Mouse (Mus musculus): ENCODE measurements around the gene Zbtb21. TPM values are rescaled to one million over a fixed set of nuclear protein-coding genes. Genes with fewer than 3 reads are reported as not detected.
"Not testable (repeated sequence)": the region's sequence is repeated elsewhere in the genome, so short reads cannot be mapped to it uniquely, and the experiment has no call there.

Gene Zbtb21
- total RNA-seq, 2 experiments from 2014 or later = 1.7 to 38.0 TPM

- ATAC-seq (replicated peaks; ENCODE audit: low FRiP score, poor library complexity, severe bottlenecking) = no peak
These were observed 12.4 kb downstream of the Zbtb21 start for GRCm38 (mm10) chr16:97950061-97950460.

DNA sequence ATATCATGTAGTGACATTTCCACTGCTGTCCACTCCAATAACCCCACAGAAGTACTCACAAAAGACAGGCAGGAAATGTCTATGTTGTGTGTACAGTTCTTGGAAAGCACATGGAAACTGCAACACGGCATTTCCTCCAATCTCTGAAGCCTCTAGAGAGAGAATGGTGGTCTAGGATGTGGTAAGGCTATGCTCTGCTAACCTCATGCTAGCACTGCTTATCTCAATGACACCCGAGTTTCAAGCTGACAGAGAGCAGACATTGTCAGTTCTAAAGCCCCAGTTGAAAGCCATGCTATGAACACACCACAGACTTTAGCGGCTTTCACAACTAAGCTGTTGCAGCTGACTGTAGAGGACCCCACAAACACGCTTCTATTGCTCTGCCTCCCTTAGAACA, 13.6 kb downstream of the Zbtb21 start:
- ATAC-seq (replicated peaks; ENCODE audit: low FRiP score, poor library complexity, severe bottlenecking) = no peak

- ATAC-seq (replicated peaks; ENCODE audit: low FRiP score, poor library complexity, severe bottlenecking) = not testable (repeated sequence)
These were observed 15.4 kb downstream of the Zbtb21 start for GRCm38 (mm10) chr16:97946993-97947392.

GRCm38 (mm10) chr16:97941844-97942243, 20.6 kb downstream of the Zbtb21 start:
- no peak for ATAC-seq (replicated peaks; ENCODE audit: low FRiP score, poor library complexity, severe bottlenecking)

DNA sequence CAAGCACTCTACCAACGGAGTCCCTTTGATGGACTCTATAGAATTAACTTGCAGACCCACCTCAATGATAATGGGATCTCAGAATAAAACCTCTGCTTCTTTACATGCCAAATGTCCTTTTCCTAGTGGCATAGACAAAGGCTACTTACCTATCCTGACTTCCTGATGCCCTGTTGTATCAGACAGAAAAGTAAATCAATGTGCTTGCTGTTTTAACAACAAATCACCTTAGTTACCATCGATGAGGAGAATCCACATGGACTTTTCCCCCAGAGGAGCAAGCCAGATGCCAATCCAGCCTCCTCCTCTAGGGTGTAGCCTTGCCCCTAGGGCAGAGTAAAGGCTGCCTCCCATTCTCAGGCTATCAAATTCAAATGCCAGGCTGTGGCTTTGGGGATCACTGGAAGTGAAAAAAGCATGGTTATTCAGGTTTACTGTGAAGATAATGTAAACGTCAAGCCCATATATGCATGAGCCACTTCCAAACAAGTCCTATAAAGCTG, 21.9 kb downstream of the Zbtb21 start:
- ATAC-seq (replicated peaks; ENCODE audit: low FRiP score, poor library complexity, severe bottlenecking) = no peak

GRCm38 (mm10) chr16:97935815-97936214, 26.6 kb downstream of the Zbtb21 start:
- no peak for ATAC-seq (replicated peaks; ENCODE audit: low FRiP score, poor library complexity, severe bottlenecking)

GRCm38 (mm10) chr16:97930231-97930630, 32.2 kb downstream of the Zbtb21 start:
- ATAC-seq (replicated peaks; ENCODE audit: low FRiP score, poor library complexity, severe bottlenecking) = no peak

DNA sequence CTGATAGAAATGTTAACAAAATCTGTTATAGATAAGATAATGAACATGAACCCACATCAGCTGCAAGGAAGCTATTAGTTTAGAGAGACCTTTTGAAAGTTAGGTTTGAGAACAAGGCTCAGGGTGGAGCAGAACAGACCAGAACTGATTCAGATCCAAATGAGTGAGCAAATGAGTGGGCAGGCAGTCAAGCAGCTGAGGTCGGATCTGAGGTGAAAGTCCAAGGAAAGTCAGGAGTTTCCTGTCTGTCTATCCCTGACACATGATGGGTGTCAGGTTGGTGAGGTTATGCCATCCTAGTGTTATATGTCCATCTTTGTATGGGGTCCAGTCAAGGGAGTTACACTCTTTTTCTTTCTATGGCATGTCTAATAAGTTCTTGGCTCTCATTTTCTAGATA, 32.9 kb downstream of the Zbtb21 start:
- ATAC-seq (replicated peaks; ENCODE audit: low FRiP score, poor library complexity, severe bottlenecking) = no peak

GRCm38 (mm10) chr16:97927331-97927938, 35.0 kb downstream of the Zbtb21 start:
- ATAC-seq (replicated peaks; ENCODE audit: low FRiP score, poor library complexity, severe bottlenecking) = no peak

DNA sequence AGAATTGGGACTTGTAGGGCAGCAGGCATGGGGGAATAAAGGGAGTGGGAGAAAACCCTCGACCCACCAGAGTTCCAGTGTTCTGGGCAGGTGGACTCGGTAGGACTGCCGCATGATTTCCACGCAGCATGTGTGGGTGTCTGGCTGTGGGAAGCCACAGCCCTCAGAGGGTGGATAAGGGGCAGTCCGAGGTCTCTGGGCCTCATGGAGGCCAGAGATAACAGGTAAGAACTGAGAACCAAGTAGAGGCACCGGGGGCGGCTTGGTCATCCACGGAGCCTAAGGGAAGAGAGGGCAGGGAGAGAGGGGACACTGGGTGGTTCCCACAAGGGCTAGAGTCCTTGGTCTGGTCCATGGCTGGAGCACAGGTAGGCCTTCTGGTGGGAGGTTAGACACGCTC, 36.0 kb downstream of the Zbtb21 start:
- ATAC-seq (replicated peaks; ENCODE audit: low FRiP score, poor library complexity, severe bottlenecking) = no peak

DNA sequence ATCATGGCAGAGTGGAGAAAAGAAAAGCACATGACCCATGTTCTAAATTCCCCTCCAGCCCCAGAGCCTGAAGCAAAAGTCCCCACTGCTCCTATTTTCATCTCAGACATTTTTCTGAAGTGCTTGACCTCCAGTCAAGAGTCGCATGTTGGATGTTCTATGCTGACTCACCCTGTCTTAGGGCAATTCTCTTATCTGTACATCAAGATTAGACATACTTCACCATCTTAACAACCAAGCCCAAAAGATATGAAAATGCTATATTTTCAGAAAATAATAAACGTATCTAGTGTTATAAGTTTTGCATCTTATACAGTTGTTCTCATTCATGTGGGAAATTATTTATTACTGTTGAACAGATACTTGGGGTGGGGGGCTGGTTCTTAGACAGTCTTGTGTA, 36.7 kb downstream of the Zbtb21 start:
- no peak for ATAC-seq (replicated peaks; ENCODE audit: low FRiP score, poor library complexity, severe bottlenecking)

- ATAC-seq (replicated peaks; ENCODE audit: low FRiP score, poor library complexity, severe bottlenecking) = no peak
These were observed 38.7 kb downstream of the Zbtb21 start for GRCm38 (mm10) chr16:97923700-97924099.

DNA sequence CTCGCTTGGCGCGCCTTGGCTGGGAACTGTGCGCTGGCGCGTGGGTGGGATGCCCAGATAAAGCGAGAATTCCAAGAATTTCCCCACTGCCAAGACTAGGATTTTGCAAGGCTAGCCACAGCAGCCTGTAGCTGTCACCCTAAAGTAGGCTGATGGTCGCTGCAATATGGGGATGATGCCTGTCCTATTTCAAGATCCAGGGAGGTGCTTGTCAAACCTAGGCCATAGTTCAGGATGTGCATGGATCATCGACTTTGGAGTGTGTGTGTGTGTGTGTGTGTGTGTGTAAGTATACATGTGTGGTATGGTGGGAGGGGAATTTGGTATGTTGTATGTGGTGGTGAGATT, 39.7 kb downstream of the Zbtb21 start:
- no peak for ATAC-seq (replicated peaks; ENCODE audit: low FRiP score, poor library complexity, severe bottlenecking)

DNA sequence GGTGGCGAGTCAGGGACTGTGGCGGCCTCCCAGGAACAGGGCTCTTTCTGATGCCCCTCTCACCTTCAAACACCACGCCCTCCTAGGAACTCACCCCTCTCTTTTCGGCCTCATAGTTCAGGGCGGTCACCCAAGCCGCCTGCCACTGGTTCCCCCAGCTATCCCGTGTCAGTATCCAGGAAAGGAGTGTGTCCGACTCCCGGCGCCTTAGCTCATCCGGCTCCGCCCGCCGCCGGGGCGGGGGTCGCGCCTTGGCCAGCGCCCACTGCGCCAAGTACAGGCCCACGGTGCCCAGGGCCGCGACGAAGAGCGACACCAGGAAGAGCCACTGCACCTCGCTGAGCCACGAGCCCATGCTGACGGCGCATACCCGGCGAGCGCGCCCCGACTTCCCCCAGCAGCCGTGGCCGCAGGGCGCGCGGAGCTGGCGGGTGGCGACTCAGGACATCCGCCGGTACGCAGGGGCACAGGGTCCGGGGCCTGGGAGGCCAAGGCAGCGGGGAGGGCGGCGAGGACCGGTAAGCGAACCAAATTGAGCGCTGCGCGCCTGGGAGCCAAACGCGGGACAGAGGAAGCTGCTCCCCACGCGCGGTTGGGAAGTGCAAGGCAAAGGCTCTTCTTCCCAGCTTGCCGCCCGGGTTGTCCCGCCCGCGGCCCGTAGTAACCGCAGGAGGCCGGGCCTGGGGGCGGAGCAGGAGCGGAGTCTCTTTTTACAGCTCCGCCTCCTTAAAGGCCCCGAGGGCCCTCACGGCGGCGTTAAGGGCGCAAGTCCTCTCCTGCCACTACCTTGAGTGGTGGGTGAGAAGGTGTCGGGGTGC, 40.3 kb downstream of the Zbtb21 start:
- ATAC-seq (replicated peaks; ENCODE audit: low FRiP score, poor library complexity, severe bottlenecking) = peak; percentile 95

GRCm38 (mm10) chr16:97920621-97921020, 41.8 kb downstream of the Zbtb21 start:
- no peak for ATAC-seq (replicated peaks; ENCODE audit: low FRiP score, poor library complexity, severe bottlenecking)

GRCm38 (mm10) chr16:97919793-97920192, 42.6 kb downstream of the Zbtb21 start:
- no peak for ATAC-seq (replicated peaks; ENCODE audit: low FRiP score, poor library complexity, severe bottlenecking)

DNA sequence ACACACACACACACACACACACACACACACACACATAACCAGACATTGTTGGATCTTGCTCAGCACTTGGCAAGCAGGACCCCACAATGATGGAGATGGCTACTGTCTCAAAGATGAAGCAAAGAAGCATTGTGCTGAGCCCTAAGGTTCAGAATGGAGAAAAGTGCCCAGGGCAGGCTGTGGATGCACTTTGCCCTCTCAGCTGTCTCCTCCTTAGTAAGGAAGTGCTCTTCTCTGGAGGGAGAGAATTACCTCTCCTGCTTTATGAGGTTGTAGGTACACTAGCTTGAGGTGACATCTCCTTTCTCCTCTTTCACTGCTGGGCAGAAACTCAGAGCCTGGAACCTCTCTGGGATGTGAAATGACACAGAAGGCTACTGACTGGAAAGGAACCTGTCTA, 49.5 kb downstream of the Zbtb21 start:
- ATAC-seq (replicated peaks; ENCODE audit: low FRiP score, poor library complexity, severe bottlenecking) = no peak

GRCm38 (mm10) chr16:97909356-97909755, 53.1 kb downstream of the Zbtb21 start:
- ATAC-seq (replicated peaks; ENCODE audit: low FRiP score, poor library complexity, severe bottlenecking) = peak; percentile 30; the same call in 1 of the 2 replicates

DNA sequence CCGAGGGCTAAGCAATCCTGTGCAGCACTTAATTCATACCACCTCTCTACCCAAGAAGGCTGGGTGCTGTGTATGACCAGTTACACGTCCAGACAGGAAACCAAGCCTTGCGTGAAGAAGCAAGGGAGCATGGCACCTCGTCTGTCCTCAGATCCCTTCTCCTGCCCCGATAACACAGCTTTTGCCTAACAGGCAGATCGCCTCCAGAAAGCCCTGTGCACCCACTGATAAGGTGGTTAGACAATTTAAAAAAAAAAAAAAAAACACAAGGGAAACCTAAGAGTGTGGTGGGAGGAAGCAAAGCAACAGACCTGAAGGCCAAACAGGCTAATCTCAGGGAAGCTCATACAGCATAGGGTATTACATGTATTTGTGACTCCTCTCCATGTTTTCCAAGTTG, 54.9 kb downstream of the Zbtb21 start:
- peak; percentile 78 for ATAC-seq (replicated peaks; ENCODE audit: low FRiP score, poor library complexity, severe bottlenecking)

DNA sequence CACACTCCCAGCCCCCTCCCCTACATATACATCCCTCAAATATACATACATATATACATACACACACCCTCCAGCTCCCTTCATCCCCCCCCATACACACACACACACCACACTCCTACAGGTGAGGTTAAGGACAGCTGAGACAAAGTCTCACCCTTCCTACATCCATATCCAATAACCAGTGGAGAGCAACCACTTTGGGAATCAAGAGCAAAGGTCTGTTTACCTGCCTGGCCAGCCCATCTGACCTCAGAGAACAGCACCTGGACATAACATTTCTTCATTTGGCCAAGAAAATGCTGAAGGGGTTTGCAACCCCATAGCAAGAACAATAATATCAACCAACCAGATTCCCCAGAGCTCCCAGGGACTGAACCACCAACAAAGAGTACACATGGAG, 56.1 kb downstream of the Zbtb21 start:
- no peak for ATAC-seq (replicated peaks; ENCODE audit: low FRiP score, poor library complexity, severe bottlenecking)

- ATAC-seq (replicated peaks; ENCODE audit: low FRiP score, poor library complexity, severe bottlenecking) = no peak
These were observed 56.9 kb downstream of the Zbtb21 start for GRCm38 (mm10) chr16:97905449-97905991.

Measured in erythroid progenitor cell, adult 5-6 weeks (primary cell).